ENCODE assay signal across 23 mouse cellular contexts in the genomic region with DNA sequence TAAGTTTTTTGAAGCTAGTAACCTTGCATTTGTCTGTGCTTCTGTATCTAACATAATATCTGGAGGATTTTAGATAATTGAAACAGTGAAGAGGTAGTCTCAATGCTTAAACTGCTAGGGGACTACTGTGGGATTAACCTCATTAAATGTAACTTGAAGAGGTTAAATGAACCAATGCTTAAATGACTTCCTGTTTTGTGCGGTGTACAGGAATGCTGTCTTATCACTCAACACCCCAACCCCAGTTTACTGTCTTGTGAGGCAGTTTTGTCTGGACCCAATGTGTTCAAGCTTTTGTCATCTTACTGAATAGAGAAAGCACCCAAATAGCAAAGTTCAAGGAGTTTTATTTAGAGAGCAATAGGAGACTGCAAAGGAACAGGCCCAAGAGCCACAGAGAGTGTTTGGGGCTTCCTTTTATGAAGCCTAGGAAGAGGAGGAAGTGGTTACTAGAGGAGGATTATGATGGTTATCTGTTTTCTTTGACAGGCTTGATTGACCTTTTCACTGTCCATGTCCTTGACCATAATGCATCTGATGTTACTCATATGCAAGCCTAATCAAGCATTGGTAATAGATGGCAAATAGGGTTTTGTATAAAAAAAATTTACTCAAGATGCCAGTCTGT.
"Had no signal": no experiment of that assay in that cellular context is flagged by ENCODE, and none has a peak within 500 bp of the region (broad histone marks: within the 10 kb centered on the region; RNA-seq: fewer than 3 reads in every experiment).

No protein-coding gene starts in this region.

- H3K27me3 ChIP-seq: limb, embryonic 13.5 days; liver, embryonic 12.5 days; liver, embryonic 15.5 days; lung, embryonic 15.5 days; midbrain, embryonic 12.5 days; neural tube, embryonic 12.5 days; neural tube, embryonic 15.5 days had no signal

- H3K9me3 ChIP-seq: limb, embryonic 10.5 days; limb, embryonic 13.5 days; liver, embryonic 12.5 days; liver, embryonic 15.5 days; lung, embryonic 15.5 days; midbrain, embryonic 12.5 days; neural tube, embryonic 12.5 days; neural tube, embryonic 15.5 days had no signal

- DNase-seq: kidney, adult 9 months; kidney, postnatal 14 days; kidney, postnatal 4 days; layer of hippocampus, adult 9-11 months; liver; lung, adult 18-20 months; lung, postnatal 10 days; lung, postnatal 36 days; right cerebral cortex, adult 18-20 months; right cerebral cortex, postnatal 14 days; right cerebral cortex, postnatal 4 days; thymus, postnatal 4 days had no signal

- H3K4me3 ChIP-seq: layer of hippocampus, adult 2 months; limb, embryonic 10.5 days; limb, embryonic 13.5 days; liver, embryonic 12.5 days; liver, embryonic 15.5 days; lung, embryonic 15.5 days; midbrain, embryonic 12.5 days; neural tube, embryonic 12.5 days; neural tube, embryonic 15.5 days had no signal

- H3K27ac ChIP-seq: layer of hippocampus, adult 2 months; limb, embryonic 10.5 days; limb, embryonic 13.5 days; liver, embryonic 12.5 days; liver, embryonic 15.5 days; lung, embryonic 15.5 days; midbrain, embryonic 12.5 days; neural tube, embryonic 12.5 days; neural tube, embryonic 15.5 days; stomach, postnatal 0 days had no signal

- H3K4me1 ChIP-seq: limb, embryonic 10.5 days; limb, embryonic 13.5 days; liver, embryonic 15.5 days; lung, embryonic 15.5 days; midbrain, embryonic 12.5 days; neural tube, embryonic 12.5 days; neural tube, embryonic 15.5 days had no signal

- ATAC-seq: liver, embryonic 12.5 days; midbrain, embryonic 16.5 days had no signal
